Mouse (Mus musculus) midbrain, embryonic 16.5 days (tissue): Measurements from ENCODE around the gene Slc12a8. TPM values are rescaled to one million over a fixed set of nuclear protein-coding genes. Genes with fewer than 3 reads are reported as not detected.

Source experiments
- ATAC-seq: fragments of 200-750 bp; cut with Nextera tagmentation; 2 replicates; pipeline ENCODE4 v1.8.0; 2017; ENCODE audit warnings: moderate TSS enrichment
- H3K27ac ChIP-seq: fragments of 300-500 bp; sonication (generic); 2 replicates; pipeline ENCODE4 v1.5.1; 2014; ENCODE audit warnings: mild to moderate bottlenecking, low read length, mixed read lengths
- H3K27me3 ChIP-seq: fragments of 300-500 bp; sonication (generic); 2 replicates; pipeline ENCODE4 v1.6.1; 2014; ENCODE audit warnings: low read depth, low read length, mixed read lengths; ENCODE audit not compliant: control insufficient read depth, insufficient read depth
- H3K36me3 ChIP-seq: fragments of 300-500 bp; sonication (generic); 2 replicates; pipeline ENCODE4 v1.6.1; 2014; ENCODE audit warnings: mild to moderate bottlenecking, low read length, moderate library complexity, mixed read lengths; ENCODE audit not compliant: control insufficient read depth, insufficient read depth
- H3K4me1 ChIP-seq: fragments of 300-500 bp; sonication (generic); 2 replicates; pipeline ENCODE4 v1.6.1; 2014; ENCODE audit warnings: mild to moderate bottlenecking, low read length, mixed read lengths; ENCODE audit not compliant: control insufficient read depth, insufficient read depth
- H3K4me2 ChIP-seq: fragments of 300-500 bp; sonication (generic); 2 replicates; pipeline ENCODE4 v1.6.1; 2014; ENCODE audit warnings: mild to moderate bottlenecking, low read length, mixed read lengths
- H3K4me3 ChIP-seq: fragments of 300-500 bp; sonication (generic); 2 replicates; pipeline ENCODE4 v1.5.1; 2014; ENCODE audit warnings: low read depth, mild to moderate bottlenecking, low read length, moderate library complexity, mixed read lengths
- H3K9ac ChIP-seq: fragments of 300-500 bp; sonication (generic); 2 replicates; pipeline ENCODE4 v1.6.1; 2014; ENCODE audit warnings: low read depth, low read length, mixed read lengths
- H3K9me3 ChIP-seq: fragments of 300-500 bp; sonication (generic); replicated peaks from 2 replicates; pipeline ENCODE4 v1.6.1; 2014; ENCODE audit warnings: mild to moderate bottlenecking, low read length, mixed read lengths; ENCODE audit not compliant: control insufficient read depth, poor library complexity, severe bottlenecking
- WGBS: fragments of 180-500 bp; shearing (Covaris S2); extraction: QIAGEN DNeasy Blood & Tissue Kit; methylation state at CpG from one replicate; pipeline ENCODE4 v1.1.7; 2014; 5-methylcytosine and 5-hydroxymethylcytosine counted together
- polyA plus RNA-seq: library from polyadenylated mRNA; unstranded; fragments of >200 nt; fragmentation: Nextera tagmentation; extraction: Ambion mirVana; gene quantifications from 2 replicates; pipeline ENCODE4 v1.2.1, GENCODE M21; 2015

The Slc12a8 gene
- polyA plus RNA-seq, 1 experiment from 2014 or later = 1.1 TPM

- H3K9ac ChIP-seq = no peak overlapping the region
- WGBS = 78% methylated on average over 7 of the region's 7 CpGs
- no peak overlapping the region for H3K27ac ChIP-seq
- peaks cover 15% of the 10 kb centered on the region for H3K4me1 ChIP-seq
- no peaks in the 10 kb centered on the region for H3K27me3 ChIP-seq
- no peak overlapping the region for H3K4me3 ChIP-seq
- H3K36me3 ChIP-seq = no peaks in the 10 kb centered on the region
- ATAC-seq = no peak
- no peak overlapping the region for H3K4me2 ChIP-seq
- H3K9me3 ChIP-seq = no peaks in the 10 kb centered on the region
Observed at GRCm38 (mm10) chr16:33610466-33610865, 93.3 kb downstream of the Slc12a8 start.

DNA sequence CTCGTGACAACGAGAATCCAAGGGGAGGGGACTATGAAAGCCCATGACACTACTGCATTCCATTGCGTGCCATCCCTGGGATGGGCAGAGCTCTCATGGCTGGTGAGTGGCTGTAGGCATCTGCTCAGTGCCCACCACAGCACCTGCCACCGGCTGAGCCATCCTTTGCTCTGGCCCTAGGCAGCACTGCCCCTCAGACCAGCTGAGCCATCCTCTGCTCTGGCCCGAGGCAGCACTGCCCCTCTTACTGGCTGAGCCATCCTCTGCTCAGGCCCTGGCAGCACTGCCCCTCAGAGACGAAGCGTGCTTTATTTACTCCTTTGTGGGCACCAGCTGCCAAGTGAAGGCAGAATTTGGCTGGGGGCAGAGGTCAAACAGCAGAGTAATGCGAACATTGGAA is 94.2 kb downstream of the Slc12a8 start:
- Histone ChIP-seq H3K9ac (no peak overlapping the region), H3K4me3 (no peak overlapping the region), H3K4me2 (no peak overlapping the region), H3K4me1 (peaks cover 7% of the 10 kb centered on the region), H3K36me3 (no peaks in the 10 kb centered on the region), H3K27me3 (no peaks in the 10 kb centered on the region), H3K27ac (no peak overlapping the region), H3K9me3 (no peaks in the 10 kb centered on the region)
- no peak for ATAC-seq
- 62% methylated on average over 8 of the region's 8 CpGs for WGBS

GRCm38 (mm10) chr16:33612056-33612770 is 95.1 kb downstream of the Slc12a8 start:
- Histone ChIP-seq H3K4me2 (no peak overlapping the region), H3K27ac (no peak overlapping the region), H3K36me3 (no peaks in the 10 kb centered on the region), H3K9ac (no peak overlapping the region), H3K27me3 (no peaks in the 10 kb centered on the region), H3K4me1 (peaks cover under 1% of the 10 kb centered on the region; the same call in 1 of the 2 replicates), H3K9me3 (no peaks in the 10 kb centered on the region), H3K4me3 (no peak overlapping the region)
- no peak for ATAC-seq
- 83% methylated on average over 6 of the region's 6 CpGs for WGBS

DNA sequence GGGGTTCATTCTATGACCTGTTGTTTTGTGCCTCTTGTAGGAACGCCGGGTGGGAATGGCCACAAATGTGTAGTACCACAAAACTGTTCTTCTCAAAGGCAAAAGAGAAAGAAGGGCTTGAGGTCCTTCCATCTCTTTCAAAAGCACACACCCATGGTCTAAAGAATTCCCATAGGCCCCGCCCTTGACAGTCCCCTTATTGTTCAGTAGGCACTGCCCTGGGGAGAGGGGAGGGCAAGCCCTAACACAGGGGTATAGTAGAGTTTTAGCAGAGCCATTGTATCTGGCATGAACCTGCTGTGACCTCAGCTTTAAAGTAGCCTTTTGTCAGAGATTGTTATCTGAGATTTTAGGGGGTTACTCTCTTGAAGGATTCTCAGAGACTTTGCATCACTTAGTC is 98.9 kb downstream of the Slc12a8 start:
- Histone ChIP-seq H3K4me2 (no peak overlapping the region), H3K4me1 (no peaks in the 10 kb centered on the region), H3K9me3 (no peaks in the 10 kb centered on the region), H3K9ac (no peak overlapping the region), H3K4me3 (no peak overlapping the region), H3K27me3 (no peaks in the 10 kb centered on the region), H3K36me3 (no peaks in the 10 kb centered on the region), H3K27ac (no peak overlapping the region)
- WGBS = 40% methylated on average over 3 of the region's 3 CpGs
- ATAC-seq = no peak

- Histone ChIP-seq H3K4me2 (no peak overlapping the region), H3K4me3 (no peak overlapping the region), H3K9ac (no peak overlapping the region), H3K9me3 (no peaks in the 10 kb centered on the region), H3K4me1 (no peaks in the 10 kb centered on the region), H3K36me3 (no peaks in the 10 kb centered on the region), H3K27me3 (no peaks in the 10 kb centered on the region), H3K27ac (no peak overlapping the region)
- WGBS = 54% methylated on average over 3 of the region's 3 CpGs
- no peak for ATAC-seq
Observed at GRCm38 (mm10) chr16:33621836-33622235, 104.7 kb downstream of the Slc12a8 start.

DNA sequence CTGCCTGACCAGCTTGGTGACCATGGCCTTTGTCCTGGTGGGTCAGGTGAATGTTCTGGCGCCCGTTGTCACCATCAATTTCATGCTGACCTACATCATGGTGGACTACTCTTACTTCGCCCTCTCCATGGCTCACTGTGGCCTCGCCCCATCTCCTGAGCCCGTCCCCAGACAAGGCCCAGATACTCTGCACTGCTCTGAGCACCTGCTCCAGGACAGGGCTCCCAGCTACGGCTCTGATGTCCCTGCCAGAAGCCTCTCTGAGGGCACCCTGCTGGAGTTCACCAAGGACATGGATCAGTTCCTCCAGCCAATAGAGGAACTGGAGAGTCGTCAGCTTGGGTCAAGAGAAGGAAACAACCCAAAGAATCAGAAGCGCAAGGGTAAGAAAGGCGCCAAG is 107.5 kb downstream of the Slc12a8 start:
- H3K27me3 ChIP-seq = no peaks in the 10 kb centered on the region
- no peaks in the 10 kb centered on the region for H3K4me1 ChIP-seq
- H3K4me3 ChIP-seq = no peak overlapping the region
- no peak overlapping the region for H3K4me2 ChIP-seq
- H3K36me3 ChIP-seq = no peaks in the 10 kb centered on the region
- no peaks in the 10 kb centered on the region for H3K9me3 ChIP-seq
- H3K27ac ChIP-seq = no peak overlapping the region
- H3K9ac ChIP-seq = no peak overlapping the region
- no peak for ATAC-seq
- WGBS = 98% methylated on average over 9 of the region's 9 CpGs

- no peak overlapping the region for H3K4me2 ChIP-seq
- no peak overlapping the region for H3K9ac ChIP-seq
- WGBS = 89% methylated on average over 5 of the region's 5 CpGs
- ATAC-seq = no peak
- H3K27ac ChIP-seq = no peak overlapping the region
- no peaks in the 10 kb centered on the region for H3K4me1 ChIP-seq
- no peaks in the 10 kb centered on the region for H3K27me3 ChIP-seq
- no peak overlapping the region for H3K4me3 ChIP-seq
- no peaks in the 10 kb centered on the region for H3K36me3 ChIP-seq
- H3K9me3 ChIP-seq = no peaks in the 10 kb centered on the region; the same call in 1 of the 2 replicates
Observed at GRCm38 (mm10) chr16:33629539-33629938, 112.4 kb downstream of the Slc12a8 start.

- no peak for ATAC-seq
- Histone ChIP-seq H3K4me2 (no peak overlapping the region), H3K9ac (no peak overlapping the region), H3K4me1 (no peaks in the 10 kb centered on the region), H3K27me3 (no peaks in the 10 kb centered on the region), H3K4me3 (no peak overlapping the region), H3K36me3 (no peaks in the 10 kb centered on the region), H3K9me3 (no peaks in the 10 kb centered on the region; the same call in 1 of the 2 replicates), H3K27ac (no peak overlapping the region)
- WGBS = 85% methylated on average over 12 of the region's 12 CpGs
Observed at GRCm38 (mm10) chr16:33635836-33636595, 118.9 kb downstream of the Slc12a8 start.

DNA sequence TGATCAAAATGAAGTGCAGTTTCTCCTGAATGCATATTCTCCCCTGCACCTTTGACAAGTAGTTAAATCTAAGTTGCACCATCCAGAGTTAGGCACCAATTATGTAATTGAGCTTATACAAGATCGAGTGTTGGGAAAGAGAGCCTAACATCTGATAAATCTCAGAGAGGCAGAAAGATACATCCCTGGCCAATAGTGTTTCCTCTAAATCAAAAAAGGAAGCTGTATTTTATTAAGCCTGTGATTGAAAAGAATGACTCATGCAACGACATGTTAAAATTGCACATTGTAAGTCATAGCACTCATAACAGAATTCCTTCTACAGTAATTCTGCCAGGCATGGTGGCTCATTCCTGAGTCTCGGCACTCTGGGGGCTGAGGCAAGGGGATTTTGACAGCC is 124.7 kb downstream of the Slc12a8 start:
- no peak overlapping the region for H3K4me2 ChIP-seq
- H3K4me3 ChIP-seq = no peak overlapping the region
- H3K4me1 ChIP-seq = no peaks in the 10 kb centered on the region
- H3K27ac ChIP-seq = no peak overlapping the region
- H3K36me3 ChIP-seq = no peaks in the 10 kb centered on the region
- no peaks in the 10 kb centered on the region for H3K27me3 ChIP-seq
- no peaks in the 10 kb centered on the region for H3K9me3 ChIP-seq
- 68% methylated on average over 3 of the region's 3 CpGs for WGBS
- H3K9ac ChIP-seq = no peak overlapping the region
- ATAC-seq = no peak
